Mouse (Mus musculus) ES-Bruce4 (cell line): ENCODE data around the gene Bmp5. TPM values are rescaled to one million over a fixed set of nuclear protein-coding genes. Genes with fewer than 3 reads are reported as not detected.

Experiments
- H3K27ac ChIP-seq: 2 replicates; pipeline ENCODE4 v1.5.1; 2012; ENCODE audit warnings: low read length, inconsistent platforms; ENCODE audit not compliant: insufficient read depth
- H3K27me3 ChIP-seq: 2 replicates; pipeline ENCODE4 v1.6.1; 2012; ENCODE audit warnings: mild to moderate bottlenecking, low read length, inconsistent platforms; ENCODE audit not compliant: control insufficient read depth, poor library complexity, insufficient read depth, severe bottlenecking
- H3K36me3 ChIP-seq: 2 replicates; pipeline ENCODE4 v1.6.1; 2012; ENCODE audit warnings: inconsistent platforms, mild to moderate bottlenecking, low read length, moderate library complexity; ENCODE audit not compliant: control insufficient read depth, poor library complexity, insufficient read depth, severe bottlenecking
- H3K4me1 ChIP-seq: one replicate; pipeline ENCODE4 v1.8.1; 2011; ENCODE audit warnings: low read length; ENCODE audit not compliant: control insufficient read depth, insufficient read depth
- H3K4me3 ChIP-seq: 2 replicates; pipeline ENCODE4 v1.5.1; 2011; ENCODE audit warnings: low read depth, mild to moderate bottlenecking, low read length
- H3K9ac ChIP-seq: 2 replicates; pipeline ENCODE4 v1.6.1; 2012; ENCODE audit warnings: low read depth, mild to moderate bottlenecking, inconsistent platforms; ENCODE audit not compliant: poor library complexity, severe bottlenecking
- H3K9me3 ChIP-seq: replicated peaks from 2 replicates; pipeline ENCODE4 v1.6.1; 2012; ENCODE audit warnings: mild to moderate bottlenecking, low read length, inconsistent platforms; ENCODE audit not compliant: control insufficient read depth, poor library complexity, insufficient read depth, severe bottlenecking
- CTCF ChIP-seq: IDR thresholded peaks from one replicate; pipeline ENCODE4 v1.8.1; 2011; ENCODE audit warnings: low read depth, low read length
- EP300 ChIP-seq: IDR thresholded peaks from 2 replicates; pipeline ENCODE4 v1.6.1; 2011; ENCODE audit warnings: low read depth, low read length; ENCODE audit not compliant: insufficient read depth
- POLR2A ChIP-seq: IDR thresholded peaks from one replicate; pipeline ENCODE4 v1.8.1; 2011; ENCODE audit warnings: low read length; ENCODE audit not compliant: insufficient read depth
- polyA plus RNA-seq: library from polyadenylated mRNA; stranded (reverse); fragments of >200 nt; gene quantifications from 2 replicates; pipeline ENCODE4 v1.2.4, GENCODE M21; 2011; ENCODE audit warnings: low read depth; ENCODE audit not compliant: missing spikeins, insufficient read depth, insufficient read length

Bmp5 gene
- polyA plus RNA-seq, 1 experiment, result 0.46 TPM

DNA sequence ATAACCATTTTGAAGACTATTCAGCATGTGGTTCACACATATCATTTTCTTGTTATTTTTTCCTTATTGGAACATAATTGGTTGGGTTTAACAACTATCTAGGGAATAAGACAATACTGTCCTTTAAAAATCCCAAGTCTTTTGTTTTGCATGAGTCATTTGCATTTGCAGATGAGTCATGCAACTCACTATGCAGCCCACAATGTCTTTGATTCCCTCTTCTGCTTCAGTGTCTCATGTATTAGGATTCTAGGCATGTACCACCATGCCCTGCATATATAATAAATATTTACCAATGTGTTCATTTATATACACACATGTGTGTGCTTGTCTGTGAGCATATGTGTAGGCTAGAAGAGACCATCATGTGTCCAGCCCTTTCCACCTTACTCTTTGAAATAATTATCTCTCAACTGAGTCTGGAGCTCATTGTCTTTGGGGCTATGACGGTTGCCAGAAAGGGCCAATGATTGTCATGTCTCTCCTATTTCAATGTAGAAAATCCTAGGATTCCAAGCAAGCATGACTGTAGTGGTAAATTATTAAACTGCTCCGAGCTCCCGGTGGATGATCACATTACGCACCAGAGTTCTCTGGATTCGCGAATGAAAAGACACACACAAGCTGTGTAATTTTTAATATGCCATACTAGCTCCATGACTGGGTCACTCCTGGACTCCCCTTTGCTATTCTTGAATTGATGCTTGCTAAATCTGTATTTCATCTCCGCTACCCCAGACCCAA lies 111.8 kb downstream of the Bmp5 start:
- no peaks in the 10 kb centered on the region for H3K36me3 ChIP-seq
- TF ChIP-seq CTCF (no peak), EP300 (no peak), POLR2A (no peak)
- 0 out of 2 replicates have a peak, but pooled peaks cover 3% of the 10 kb centered on the region for H3K9me3 ChIP-seq
- no peak overlapping the region for H3K9ac ChIP-seq
- H3K4me1 ChIP-seq, result no peaks in the 10 kb centered on the region
- H3K4me3 ChIP-seq, result no peak overlapping the region
- H3K27ac ChIP-seq, result no peak overlapping the region
- H3K27me3 ChIP-seq, result no peaks in the 10 kb centered on the region

DNA sequence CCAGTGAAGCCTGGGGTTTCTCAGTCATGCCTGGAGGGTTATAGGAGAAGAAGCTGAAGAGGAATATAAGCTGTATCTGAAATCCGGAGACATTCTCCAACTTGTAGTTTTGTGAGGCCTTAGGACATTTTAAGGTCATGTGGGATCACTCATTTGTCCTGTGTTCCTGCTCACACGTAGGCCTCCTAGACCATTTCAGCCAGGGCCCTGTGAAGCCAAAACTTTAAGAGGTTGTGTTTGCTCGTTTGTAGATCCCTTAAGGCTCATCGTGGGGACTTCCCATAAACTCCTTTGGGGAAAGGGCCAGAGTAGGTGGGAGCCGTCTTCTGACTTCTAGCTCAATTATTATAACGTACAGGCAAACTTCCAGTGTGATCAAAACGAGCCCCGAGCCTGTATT lies 121.8 kb downstream of the Bmp5 start:
- Histone ChIP-seq H3K4me1 (no peaks in the 10 kb centered on the region), H3K9me3 (0 out of 2 replicates have a peak, but pooled peaks cover under 1% of the 10 kb centered on the region), H3K27ac (no peak overlapping the region), H3K9ac (no peak overlapping the region), H3K27me3 (no peaks in the 10 kb centered on the region), H3K36me3 (no peaks in the 10 kb centered on the region), H3K4me3 (no peak overlapping the region)
- no peak for TF ChIP-seq POLR2A
- no peak for TF ChIP-seq EP300
- no peak for TF ChIP-seq CTCF

DNA sequence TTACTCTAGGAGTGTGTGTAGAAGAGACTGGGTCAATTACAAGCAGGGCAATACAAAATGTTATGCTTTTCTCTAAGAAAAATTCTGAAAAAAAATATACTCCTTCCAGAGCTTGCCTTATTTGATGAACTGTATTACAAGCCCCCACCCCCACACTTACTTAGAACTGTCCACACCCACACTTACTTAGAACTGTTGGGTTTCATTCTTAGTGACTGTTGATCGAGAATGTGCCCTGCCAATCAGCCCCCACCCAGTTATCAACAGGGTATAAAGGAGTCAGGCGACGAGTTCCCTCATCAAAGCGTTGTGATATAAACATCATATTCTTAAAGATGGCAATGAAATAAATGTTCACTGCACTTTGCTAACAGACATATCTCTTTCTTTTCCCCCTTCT lies 122.9 kb downstream of the Bmp5 start:
- no peaks in the 10 kb centered on the region for H3K4me1 ChIP-seq
- no peak overlapping the region for H3K9ac ChIP-seq
- H3K36me3 ChIP-seq, result no peaks in the 10 kb centered on the region
- TF ChIP-seq POLR2A (no peak), EP300 (no peak), CTCF (no peak)
- no peak overlapping the region for H3K27ac ChIP-seq
- H3K9me3 ChIP-seq, result no peaks in the 10 kb centered on the region
- no peaks in the 10 kb centered on the region for H3K27me3 ChIP-seq
- no peak overlapping the region for H3K4me3 ChIP-seq

DNA sequence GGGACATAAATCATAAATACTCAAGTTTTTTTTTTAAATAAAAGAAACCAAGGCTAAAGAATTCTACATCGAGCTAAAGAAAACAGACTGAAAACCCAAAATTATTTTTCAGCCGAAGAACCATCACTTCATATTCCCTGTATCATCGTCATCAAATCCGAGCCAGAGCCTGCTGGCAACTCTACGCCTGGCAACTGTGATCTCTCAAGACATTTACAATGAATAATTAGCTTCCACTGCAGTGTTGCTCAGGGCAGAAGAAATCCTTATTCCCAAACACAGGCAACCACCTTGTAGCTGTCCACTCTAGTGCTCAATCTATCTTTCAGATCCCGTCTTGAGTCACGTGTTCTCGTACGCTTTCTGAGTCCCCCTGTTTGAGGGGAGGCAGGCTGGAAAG lies 126.1 kb downstream of the Bmp5 start:
- no peak overlapping the region for H3K27ac ChIP-seq
- no peak overlapping the region for H3K4me3 ChIP-seq
- no peak overlapping the region for H3K9ac ChIP-seq
- H3K27me3 ChIP-seq, result no peaks in the 10 kb centered on the region
- H3K4me1 ChIP-seq, result no peaks in the 10 kb centered on the region
- H3K9me3 ChIP-seq, result no peaks in the 10 kb centered on the region
- no peaks in the 10 kb centered on the region for H3K36me3 ChIP-seq
- TF ChIP-seq EP300, result no peak
- no peak for TF ChIP-seq POLR2A

DNA sequence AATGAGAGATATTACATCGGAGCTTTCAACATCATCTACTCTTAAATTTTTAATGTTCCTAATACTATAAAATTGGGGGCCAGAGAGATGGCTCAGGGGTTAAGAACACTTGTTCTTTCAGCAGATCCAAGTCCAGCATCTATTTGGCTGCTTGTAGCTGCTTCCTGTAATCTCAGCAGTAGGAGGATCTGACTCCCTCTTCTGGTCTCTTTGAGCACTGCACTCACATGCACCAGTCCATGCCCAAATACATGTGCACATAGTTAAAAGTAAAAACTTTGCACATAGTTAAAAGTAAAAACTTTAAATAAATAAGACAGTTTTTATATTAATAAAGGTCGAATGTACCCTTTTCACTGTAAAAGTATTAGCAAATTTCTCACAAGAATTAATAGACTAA lies 130.3 kb downstream of the Bmp5 start:
- Histone ChIP-seq H3K4me1 (no peaks in the 10 kb centered on the region), H3K27me3 (no peaks in the 10 kb centered on the region), H3K4me3 (no peak overlapping the region), H3K27ac (no peak overlapping the region), H3K36me3 (no peaks in the 10 kb centered on the region), H3K9ac (no peak overlapping the region), H3K9me3 (no peaks in the 10 kb centered on the region)
- TF ChIP-seq EP300 (no peak), POLR2A (no peak), CTCF (peak; percentile 13)

DNA sequence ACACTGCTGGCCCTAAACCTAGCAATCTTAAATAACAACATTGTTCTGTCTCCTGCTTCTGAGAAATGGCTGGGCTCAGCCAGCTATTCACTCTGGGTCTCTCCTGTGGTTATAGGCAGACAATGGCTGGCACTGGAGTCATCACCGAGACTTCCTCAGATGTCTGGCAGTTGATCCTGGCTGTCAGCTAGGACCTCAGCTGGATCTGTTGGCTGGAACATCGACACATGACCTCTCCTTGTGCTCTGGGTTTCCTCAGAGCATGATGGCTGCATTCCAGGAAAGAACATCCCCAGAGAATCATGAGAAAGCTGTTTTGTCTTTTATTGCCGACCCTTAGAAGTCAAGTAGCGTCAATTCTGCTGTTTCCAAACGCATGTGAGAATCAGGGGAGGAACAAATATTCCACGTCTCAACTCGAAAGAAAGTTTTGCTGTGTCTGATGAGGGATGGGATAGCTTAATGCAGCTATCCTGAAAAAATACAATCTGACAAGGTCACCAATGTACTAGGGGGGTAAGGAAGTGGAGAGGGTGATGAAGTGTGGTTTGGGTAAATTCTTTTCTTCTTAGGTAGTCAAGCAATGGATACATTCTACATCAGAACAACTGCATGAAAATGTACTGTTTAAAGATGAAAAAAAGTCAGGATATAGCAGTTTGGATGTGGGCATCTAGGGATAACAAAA lies 135.1 kb downstream of the Bmp5 start:
- no peak for TF ChIP-seq POLR2A
- Histone ChIP-seq H3K36me3 (no peaks in the 10 kb centered on the region), H3K9me3 (no peaks in the 10 kb centered on the region), H3K27ac (no peak overlapping the region), H3K4me1 (no peaks in the 10 kb centered on the region), H3K9ac (no peak overlapping the region), H3K27me3 (no peaks in the 10 kb centered on the region), H3K4me3 (no peak overlapping the region)
